Mouse (Mus musculus) heart, adult 2 months (tissue): Measurements from ENCODE around the gene Macrod1. TPM values are rescaled to one million over a fixed set of nuclear protein-coding genes. Genes with fewer than 3 reads are reported as not detected.
A peak's percentile ranks its signal among the peaks of the same experiment; 100 is the strongest.

ENCODE experiments used
- DNase-seq, 2 experiments: peaks; one replicate each; pipeline ENCODE4 v3.0.0; 2021
- H3K27ac ChIP-seq: fragments of 200-600 bp; 2 replicates; pipeline ENCODE4 v1.8.1; 2022
- H3K27me3 ChIP-seq: fragments of 200-500 bp; 2 replicates; pipeline ENCODE4 v1.6.1; 2012; ENCODE audit warnings: mild to moderate bottlenecking, low read length, inconsistent platforms, mixed read lengths; ENCODE audit not compliant: control insufficient read depth, insufficient read depth
- H3K36me3 ChIP-seq: fragments of 200-500 bp; 2 replicates; pipeline ENCODE4 v1.6.1; 2012; ENCODE audit warnings: low read length, inconsistent platforms; ENCODE audit not compliant: control insufficient read depth, insufficient read depth
- H3K4me1 ChIP-seq: fragments of 200-500 bp; 2 replicates; pipeline ENCODE4 v1.6.1; 2011; ENCODE audit warnings: low read length; ENCODE audit not compliant: control insufficient read depth, insufficient read depth
- H3K4me3 ChIP-seq: fragments of 200-600 bp; 2 replicates; pipeline ENCODE4 v1.8.1; 2022
- H3K79me2 ChIP-seq: fragments of 200-500 bp; replicated peaks from 2 replicates; pipeline ENCODE4 v1.6.1; 2012; ENCODE audit warnings: mild to moderate bottlenecking, inconsistent platforms, low read length, moderate library complexity, mixed read lengths; ENCODE audit not compliant: control insufficient read depth, insufficient read depth
- H3K9ac ChIP-seq: fragments of 200-500 bp; 2 replicates; pipeline ENCODE4 v1.6.1; 2012; ENCODE audit warnings: low read depth, mild to moderate bottlenecking, control low read depth, inconsistent platforms, low read length, mixed read lengths
- CTCF ChIP-seq: fragments of 200-600 bp; IDR thresholded peaks from 2 replicates; pipeline ENCODE4 v1.8.1; 2022; ENCODE audit warnings: antibody characterized with exemption, mild to moderate bottlenecking, moderate library complexity
- EP300 ChIP-seq: fragments of 200-500 bp; IDR thresholded peaks from 2 replicates; pipeline ENCODE4 v1.6.1; 2011; ENCODE audit warnings: low read depth, low read length, control low read depth; ENCODE audit not compliant: insufficient read depth
- POLR2A ChIP-seq: fragments of 200-500 bp; IDR thresholded peaks from 2 replicates; pipeline ENCODE4 v1.6.1; 2011; ENCODE audit warnings: mild to moderate bottlenecking, low read depth, low read length, control low read depth; ENCODE audit not compliant: insufficient read depth
- WGBS: fragments of 180-500 bp; shearing (Covaris S2); methylation state at CpG from one replicate; pipeline ENCODE4 v1.1.7; 2018; 5-methylcytosine and 5-hydroxymethylcytosine counted together
- intact Hi-C: fragments of 180-260 bp; cut with DNase I; formaldehyde crosslinking; loops from one replicate; pipeline ENCODE4 v1.15.1; 2025
- polyA plus RNA-seq: library from polyadenylated mRNA; depleted of rRNA; stranded (reverse); fragments of >200 nt; gene quantifications from 2 replicates; pipeline ENCODE4 v1.2.3, GENCODE M21; 2012
- total RNA-seq, 2 experiments: library from RNA; stranded (reverse); gene quantifications; 2 replicates each; pipeline ENCODE4 v1.2.3; 2021

Gene Macrod1
- total and polyA plus RNA-seq, 3 experiments, result 262 to 309 (median 278) TPM

DNA sequence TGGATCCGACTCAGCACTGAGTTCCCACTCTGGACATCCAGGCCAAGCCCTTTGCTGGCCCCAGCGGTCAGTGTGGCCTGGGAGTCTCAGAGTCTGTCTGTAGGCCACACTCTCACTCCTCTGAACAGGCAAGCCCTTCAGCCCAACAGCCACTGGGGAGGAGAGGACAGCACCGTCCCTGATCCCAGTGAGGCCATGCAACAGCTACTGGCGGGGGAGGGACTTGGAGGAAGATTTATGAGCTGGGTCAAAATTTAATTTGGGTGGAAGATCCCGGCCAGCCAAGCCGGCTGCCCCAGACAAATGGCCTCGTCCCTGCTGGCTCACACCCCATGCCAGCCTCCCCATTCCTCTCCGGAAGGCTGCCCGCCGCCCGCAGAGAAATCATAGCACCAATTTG is 64.6 kb downstream of the Macrod1 start:
- peak in 1 of 2 experiments; percentile 44 for DNase-seq

GRCm38 (mm10) chr19:7122277-7122676 is 65.7 kb downstream of the Macrod1 start:
- peak in 1 of 2 experiments; percentile 70 for DNase-seq
- no peaks in the 10 kb centered on the region for H3K36me3 ChIP-seq
- no peaks in the 10 kb centered on the region for H3K79me2 ChIP-seq
- peak overlapping the region; percentile 68 for H3K27ac ChIP-seq
- intact Hi-C loops, result no loop called here
- 33% methylated on average over 4 of the region's 4 CpGs for WGBS
- H3K27me3 ChIP-seq, result no peaks in the 10 kb centered on the region
- no peak overlapping the region for H3K4me3 ChIP-seq
- 0 out of 2 replicates have a peak overlapping the region, but pooled peaks have one; percentile 0 for H3K9ac ChIP-seq
- TF ChIP-seq POLR2A (no peak; the same call in 1 of the 2 replicates), EP300 (no peak), CTCF (no peak)
- peaks cover 5% of the 10 kb centered on the region for H3K4me1 ChIP-seq

More for the DNA sequence above, 64.6 kb downstream of the Macrod1 start:
- no peak for TF ChIP-seq EP300
- no peak for TF ChIP-seq POLR2A
- TF ChIP-seq CTCF, result no peak
- Histone ChIP-seq H3K27me3 (no peaks in the 10 kb centered on the region), H3K79me2 (no peaks in the 10 kb centered on the region), H3K36me3 (no peaks in the 10 kb centered on the region), H3K4me3 (no peak overlapping the region), H3K27ac (peak overlapping the region; percentile 60), H3K9ac (peak overlapping the region; percentile 16), H3K4me1 (peaks cover 5% of the 10 kb centered on the region)
- intact Hi-C loops, result no loop called here
- 57% methylated on average over 11 of the region's 11 CpGs for WGBS

DNA sequence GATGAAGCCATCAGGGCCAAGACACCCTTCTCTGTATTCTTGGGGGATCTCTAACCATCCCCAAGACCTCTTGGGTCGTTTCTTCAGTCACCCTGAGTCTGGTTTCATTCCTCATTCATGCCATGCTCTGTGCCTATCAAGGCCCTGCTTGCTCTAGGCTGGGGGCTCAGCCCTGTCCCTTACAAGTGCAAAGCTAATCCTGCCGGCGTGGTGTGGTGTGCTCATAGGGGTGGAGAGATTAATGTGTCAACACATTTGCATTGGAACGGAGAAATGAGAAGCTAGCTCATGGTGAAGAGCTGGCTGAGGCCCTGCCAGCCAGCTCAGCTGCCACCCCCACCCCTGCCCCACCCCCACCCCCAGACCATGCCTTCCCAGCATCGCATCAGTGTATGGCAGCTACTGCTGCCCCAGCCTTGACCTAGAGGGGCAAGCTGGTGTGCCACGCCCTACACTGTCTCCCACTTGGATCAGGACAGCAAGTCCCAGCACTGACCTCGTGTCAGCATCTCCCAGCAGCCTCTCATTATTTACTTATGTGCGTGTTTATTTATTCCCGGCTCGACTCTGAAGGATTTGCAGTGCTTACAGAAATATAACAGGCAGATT is 66.2 kb downstream of the Macrod1 start:
- DNase-seq, result no peak
- H3K9ac ChIP-seq, result 0 out of 2 replicates have a peak overlapping the region, but pooled peaks have one; percentile 1
- TF ChIP-seq POLR2A (no peak), EP300 (no peak), CTCF (no peak)

DNA sequence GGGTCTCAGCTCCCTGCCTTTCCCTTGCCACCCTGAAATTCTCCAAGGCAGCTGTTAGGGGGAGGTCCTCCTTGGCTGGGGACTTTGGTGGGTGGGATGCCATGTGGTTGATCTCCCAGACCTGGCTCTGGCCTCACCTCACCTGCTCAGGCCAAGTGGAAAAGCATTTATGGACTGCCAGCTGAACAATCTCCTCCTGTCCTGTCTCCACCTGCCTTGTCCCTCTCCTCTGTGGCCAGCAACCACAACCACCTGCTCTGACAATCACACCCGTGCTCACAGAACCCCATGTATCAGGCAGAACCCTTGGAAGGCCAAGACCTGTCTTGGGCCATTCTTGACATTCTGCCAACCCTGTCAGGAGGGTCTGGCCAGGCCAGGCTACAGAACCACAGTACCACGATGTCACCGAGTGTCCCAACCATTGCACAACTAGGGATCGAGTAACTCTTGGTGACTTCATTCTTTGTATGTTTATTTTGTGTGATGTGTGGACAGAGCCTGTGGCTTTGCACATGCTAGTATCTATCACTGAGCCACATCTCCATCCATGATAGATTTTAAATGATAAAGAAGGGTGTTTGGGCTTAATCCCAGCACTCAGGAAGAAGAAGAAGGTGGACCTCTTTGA is 69.0 kb downstream of the Macrod1 start:
- Histone ChIP-seq H3K27ac (no peak overlapping the region), H3K79me2 (no peaks in the 10 kb centered on the region), H3K27me3 (no peaks in the 10 kb centered on the region), H3K36me3 (no peaks in the 10 kb centered on the region), H3K9ac (no peak overlapping the region), H3K4me3 (no peak overlapping the region), H3K4me1 (peaks cover 10% of the 10 kb centered on the region)
- no peak for TF ChIP-seq EP300
- TF ChIP-seq POLR2A, result no peak
- TF ChIP-seq CTCF, result no peak
- 63% methylated on average over 4 of the region's 4 CpGs for WGBS
- no peak for DNase-seq
- intact Hi-C loops, result no loop called here

More for the DNA sequence above, 66.2 kb downstream of the Macrod1 start:
- peaks cover 5% of the 10 kb centered on the region for H3K4me1 ChIP-seq
- no peaks in the 10 kb centered on the region for H3K79me2 ChIP-seq
- no peaks in the 10 kb centered on the region for H3K36me3 ChIP-seq
- peak overlapping the region; percentile 68 for H3K27ac ChIP-seq
- intact Hi-C loops, result no loop called here
- no peak overlapping the region for H3K4me3 ChIP-seq
- no peaks in the 10 kb centered on the region for H3K27me3 ChIP-seq
- 36% methylated on average over 10 of the region's 10 CpGs for WGBS

GRCm38 (mm10) chr19:7126209-7126608 is 69.6 kb downstream of the Macrod1 start:
- no peaks in the 10 kb centered on the region for H3K36me3 ChIP-seq
- intact Hi-C loops, result no loop called here
- H3K4me1 ChIP-seq, result peaks cover 10% of the 10 kb centered on the region
- H3K4me3 ChIP-seq, result no peak overlapping the region
- H3K27ac ChIP-seq, result no peak overlapping the region
- H3K9ac ChIP-seq, result no peak overlapping the region
- TF ChIP-seq EP300 (no peak), POLR2A (no peak), CTCF (no peak)
- no peaks in the 10 kb centered on the region for H3K27me3 ChIP-seq
- no peak for DNase-seq
- no peaks in the 10 kb centered on the region for H3K79me2 ChIP-seq
- WGBS, result 61% methylated on average over 1 of the region's 1 CpGs

GRCm38 (mm10) chr19:7126933-7127332 is 70.3 kb downstream of the Macrod1 start:
- H3K27ac ChIP-seq, result no peak overlapping the region
- TF ChIP-seq CTCF, result no peak
- TF ChIP-seq POLR2A, result no peak
- no peak for TF ChIP-seq EP300
- intact Hi-C loops, result no loop called here
- 68% methylated on average over 2 of the region's 2 CpGs for WGBS
- H3K4me3 ChIP-seq, result no peak overlapping the region
- H3K79me2 ChIP-seq, result no peaks in the 10 kb centered on the region
- no peaks in the 10 kb centered on the region for H3K36me3 ChIP-seq
- peaks cover 7% of the 10 kb centered on the region; the same call in 1 of the 2 replicates for H3K4me1 ChIP-seq
- no peak overlapping the region for H3K9ac ChIP-seq
- H3K27me3 ChIP-seq, result no peaks in the 10 kb centered on the region
- DNase-seq, result no peak
